Mouse (Mus musculus) stomach, postnatal 0 days (tissue): ENCODE data around the gene Tent2. TPM values are rescaled to one million over a fixed set of nuclear protein-coding genes. Genes with fewer than 3 reads are reported as not detected.
A peak's percentile ranks its signal among the peaks of the same experiment; 100 is the strongest.

Experiments used
- ATAC-seq: fragments of 200-750 bp; cut with Nextera tagmentation; 2 replicates; pipeline ENCODE4 v1.8.0; 2017; ENCODE audit not compliant: low FRiP score, low TSS enrichment
- DNase-seq: peaks from one replicate; pipeline ENCODE4 v3.0.0-alpha.2; 2016; ENCODE audit warnings: low spot score
- H3K27ac ChIP-seq: fragments of 300-500 bp; sonication (generic); replicated peaks from 2 replicates; pipeline ENCODE4 v1.5.1; 2014; ENCODE audit warnings: mild to moderate bottlenecking, control low read depth
- H3K27me3 ChIP-seq: fragments of 300-500 bp; sonication (generic); 2 replicates; pipeline ENCODE4 v1.6.1; 2014; ENCODE audit warnings: low read length; ENCODE audit not compliant: control insufficient read depth, insufficient read depth
- H3K36me3 ChIP-seq: fragments of 300-500 bp; sonication (generic); 2 replicates; pipeline ENCODE4 v1.6.1; 2014; ENCODE audit warnings: low read length, mixed read lengths; ENCODE audit not compliant: control insufficient read depth, insufficient read depth
- H3K4me1 ChIP-seq: fragments of 300-500 bp; sonication (generic); replicated peaks from 2 replicates; pipeline ENCODE4 v1.6.1; 2014; ENCODE audit warnings: antibody characterized with exemption; ENCODE audit not compliant: control insufficient read depth, insufficient read depth
- H3K4me2 ChIP-seq: fragments of 300-500 bp; sonication (generic); replicated peaks from 2 replicates; pipeline ENCODE4 v1.6.1; 2014; ENCODE audit warnings: low read depth, mild to moderate bottlenecking, control low read depth, moderate library complexity
- H3K4me3 ChIP-seq: fragments of 300-500 bp; sonication (generic); 2 replicates; pipeline ENCODE4 v1.5.1; 2014; ENCODE audit warnings: low read depth, low read length, control low read depth
- H3K9ac ChIP-seq: fragments of 300-500 bp; sonication (generic); 2 replicates; pipeline ENCODE4 v1.6.1; 2014; ENCODE audit warnings: mild to moderate bottlenecking, low read length, control low read depth, mixed read lengths
- H3K9me3 ChIP-seq: fragments of 300-500 bp; sonication (generic); 2 replicates; pipeline ENCODE4 v1.6.1; 2016; ENCODE audit warnings: low read length; ENCODE audit not compliant: control insufficient read depth
- CTCF ChIP-seq: IDR thresholded peaks from 2 replicates; pipeline ENCODE4 v1.5.1; 2016; ENCODE audit warnings: antibody characterized with exemption, low read depth, mild to moderate bottlenecking, moderate library complexity
- EP300 ChIP-seq: optimal IDR thresholded peaks from 2 replicates; pipeline ENCODE3; 2016; ENCODE audit warnings: antibody characterized with exemption
- WGBS: fragments of 180-500 bp; shearing (Covaris S2); extraction: QIAGEN DNeasy Blood & Tissue Kit; methylation state at CpG from one replicate; pipeline ENCODE4 v1.1.7; 2014; 5-methylcytosine and 5-hydroxymethylcytosine counted together
- polyA plus RNA-seq: library from polyadenylated mRNA; unstranded; fragments of >200 nt; fragmentation: Nextera tagmentation; extraction: Ambion mirVana; gene quantifications from 2 replicates; pipeline ENCODE4 v1.2.1, GENCODE M21; 2015

The Tent2 gene
- polyA plus RNA-seq: 25.4 and 27.7 TPM in 2 replicates

- Histone ChIP-seq H3K4me1 (0 out of 2 replicates have a peak, but pooled peaks cover 2% of the 10 kb centered on the region), H3K9ac (peak within 1 kb of the TSS; percentile 99), H3K27me3 (no peaks in the 10 kb centered on the region), H3K4me3 (peak within 1 kb of the TSS; percentile 96), H3K4me2 (peak within 1 kb of the TSS; percentile 71), H3K9me3 (no peaks in the 10 kb centered on the region), H3K27ac (peak within 1 kb of the TSS; percentile 98), H3K36me3 (no peaks in the 10 kb centered on the region)
- peak; percentile 29; the same call in 1 of the 2 replicates for TF ChIP-seq CTCF
- TF ChIP-seq EP300: peak; percentile 17
- WGBS: 1% methylated on average over 67 of the region's 72 CpGs
- peak; percentile 100 for ATAC-seq
- DNase-seq: peak; percentile 94
Observed at GRCm38 (mm10) chr13:93191831-93192645, at the start of gene Tent2. Gene Tent2 (minus strand): TSS chr13:93192385.

GRCm38 (mm10) chr13:93241180-93241579 lies 49.0 kb upstream of the Tent2 start:
- H3K4me3 ChIP-seq: no peak overlapping the region
- DNase-seq: no peak
- TF ChIP-seq EP300: no peak
- no peak for TF ChIP-seq CTCF
- WGBS: 74% methylated on average over 3 of the region's 3 CpGs
- H3K27me3 ChIP-seq: no peaks in the 10 kb centered on the region
- no peaks in the 10 kb centered on the region for H3K9me3 ChIP-seq
- no peak overlapping the region for H3K27ac ChIP-seq
- H3K4me1 ChIP-seq: no peaks in the 10 kb centered on the region
- H3K4me2 ChIP-seq: no peak overlapping the region
- H3K36me3 ChIP-seq: no peaks in the 10 kb centered on the region
- no peak for ATAC-seq
- no peak overlapping the region for H3K9ac ChIP-seq

DNA sequence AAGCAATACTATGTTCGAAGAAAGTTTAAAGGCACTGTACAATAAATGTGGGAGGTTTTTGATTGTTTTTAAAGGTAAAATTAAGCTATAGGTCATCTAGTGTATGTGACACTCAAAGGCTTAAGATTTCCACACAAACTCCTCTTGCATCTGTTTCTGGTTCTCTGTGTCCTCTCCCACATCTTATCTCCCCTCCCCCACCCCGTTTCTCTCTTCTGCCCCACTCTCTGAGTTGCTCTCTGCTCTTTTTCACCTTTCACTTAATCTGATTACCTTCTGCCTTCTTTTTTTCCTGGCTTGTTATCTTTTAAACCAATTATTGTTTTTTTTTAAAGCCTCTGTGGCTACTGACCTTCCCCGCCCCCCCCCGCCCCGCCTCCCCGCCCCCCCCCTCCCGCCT lies 47.4 kb upstream of the Tent2 start:
- no peak for TF ChIP-seq CTCF
- no peak for TF ChIP-seq EP300
- Histone ChIP-seq H3K36me3 (no peaks in the 10 kb centered on the region), H3K4me3 (no peak overlapping the region), H3K9ac (no peak overlapping the region), H3K27me3 (no peaks in the 10 kb centered on the region), H3K4me2 (no peak overlapping the region), H3K9me3 (no peaks in the 10 kb centered on the region), H3K27ac (no peak overlapping the region), H3K4me1 (no peaks in the 10 kb centered on the region)
- DNase-seq (no peak), ATAC-seq (no peak)
- 30% methylated on average over 5 of the region's 7 CpGs for WGBS

GRCm38 (mm10) chr13:93239134-93239533 lies 46.9 kb upstream of the Tent2 start:
- 51% methylated on average over 9 of the region's 9 CpGs for WGBS
- Histone ChIP-seq H3K9me3 (no peaks in the 10 kb centered on the region), H3K27me3 (no peaks in the 10 kb centered on the region), H3K4me3 (no peak overlapping the region), H3K36me3 (no peaks in the 10 kb centered on the region), H3K4me1 (no peaks in the 10 kb centered on the region), H3K9ac (no peak overlapping the region), H3K4me2 (no peak overlapping the region), H3K27ac (no peak overlapping the region)
- DNase-seq: no peak
- no peak for ATAC-seq
- TF ChIP-seq CTCF (no peak), EP300 (no peak)

DNA sequence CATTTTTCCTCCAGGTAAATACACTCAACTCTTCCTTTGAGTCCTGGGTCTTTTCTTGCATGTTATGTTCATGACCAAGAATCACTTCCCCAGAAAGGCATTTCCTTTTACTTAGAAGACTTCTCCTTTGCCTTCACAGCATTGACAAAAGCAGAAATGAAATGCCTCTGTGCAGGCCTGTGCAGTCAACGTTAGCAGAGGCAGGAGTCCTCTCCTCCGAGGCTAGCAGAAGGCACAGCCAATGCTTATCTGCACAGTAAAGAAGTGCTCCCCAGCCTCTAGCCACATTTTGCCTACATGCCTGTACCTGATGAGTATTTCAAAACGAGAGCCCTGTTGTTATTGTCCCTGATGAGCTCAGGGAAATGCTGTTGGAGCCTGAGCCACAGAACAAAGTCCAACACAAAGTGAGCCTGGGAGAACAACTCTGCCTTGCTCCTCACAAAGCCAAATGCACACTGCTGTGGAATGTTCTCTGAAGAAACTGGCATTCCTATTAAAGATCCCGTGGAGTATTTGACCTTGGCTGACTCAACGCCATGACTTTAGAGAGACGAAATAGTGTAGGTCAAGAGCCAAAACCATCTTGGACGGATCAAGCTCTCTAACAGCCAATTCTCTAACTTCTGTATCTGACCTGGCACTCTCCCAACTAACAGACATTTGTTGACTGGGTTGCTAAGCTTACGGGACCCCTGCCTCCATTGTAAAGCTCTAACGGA lies 45.7 kb upstream of the Tent2 start:
- H3K9ac ChIP-seq: no peak overlapping the region
- ATAC-seq (peak; percentile 54), DNase-seq (no peak)
- no peak overlapping the region for H3K4me3 ChIP-seq
- H3K4me1 ChIP-seq: no peaks in the 10 kb centered on the region
- 39% methylated on average over 9 of the region's 9 CpGs for WGBS
- H3K27me3 ChIP-seq: no peaks in the 10 kb centered on the region
- H3K4me2 ChIP-seq: no peak overlapping the region
- TF ChIP-seq CTCF: no peak
- TF ChIP-seq EP300: no peak
- no peaks in the 10 kb centered on the region for H3K36me3 ChIP-seq
- H3K27ac ChIP-seq: peak overlapping the region; percentile 30; the same call in 1 of the 2 replicates
- no peaks in the 10 kb centered on the region for H3K9me3 ChIP-seq
